Mouse (Mus musculus): ENCODE measurements around the gene Mul1.

The Mul1 gene

GRCm38 (mm10) chr4:138462971-138463831 lies 28.7 kb downstream of the Mul1 start:
- peak; percentile 69 to 70 for DNase-seq

- DNase-seq: peak; percentile 73 to 83
Observed at GRCm38 (mm10) chr4:138463832-138464487, 29.5 kb downstream of the Mul1 start.

- DNase-seq: peak; percentile 69 to 71
Observed at GRCm38 (mm10) chr4:138464667-138465353, 30.3 kb downstream of the Mul1 start.

GRCm38 (mm10) chr4:138465446-138465845 lies 31.0 kb downstream of the Mul1 start:
- no peak for DNase-seq

GRCm38 (mm10) chr4:138466690-138467089 lies 32.2 kb downstream of the Mul1 start:
- DNase-seq: no peak

GRCm38 (mm10) chr4:138467451-138467850 lies 33.0 kb downstream of the Mul1 start:
- DNase-seq: no peak

GRCm38 (mm10) chr4:138469080-138469479 lies 34.6 kb downstream of the Mul1 start:
- DNase-seq: no peak

- peak; percentile 79 to 81 for DNase-seq
Observed at GRCm38 (mm10) chr4:138471241-138471640, 36.8 kb downstream of the Mul1 start.

GRCm38 (mm10) chr4:138479595-138479994 lies 45.1 kb downstream of the Mul1 start:
- DNase-seq: no peak

- DNase-seq: no peak
Observed at GRCm38 (mm10) chr4:138480962-138481361, 46.5 kb downstream of the Mul1 start.

- peak; percentile 49 to 71 for DNase-seq
Observed at GRCm38 (mm10) chr4:138482721-138483120, 48.2 kb downstream of the Mul1 start.

GRCm38 (mm10) chr4:138488241-138488640 lies 53.8 kb downstream of the Mul1 start:
- peak; percentile 72 for DNase-seq

GRCm38 (mm10) chr4:138491088-138491487 lies 56.6 kb downstream of the Mul1 start:
- peak in 1 of 2 experiments; percentile 46 for DNase-seq
